Mouse (Mus musculus) ES-CJ7 (cell line): ENCODE data around the gene Ttc33.

Source experiments
- DNase-seq: peaks from one replicate; pipeline ENCODE4 v3.0.0; 2011; ENCODE audit warnings: low read depth, low spot score

Gene Ttc33

GRCm38 (mm10) chr15:5185366-5186292 lies at the start of gene Ttc33:
Gene Ttc33 (plus strand): TSS chr15:5185525.
- peak; percentile 80 for DNase-seq

GRCm38 (mm10) chr15:5138021-5138856 lies 47.1 kb upstream of the Ttc33 start:
- no peak for DNase-seq

- no peak for DNase-seq
Observed at GRCm38 (mm10) chr15:5139366-5139765, 46.0 kb upstream of the Ttc33 start.

GRCm38 (mm10) chr15:5139863-5140262 lies 45.5 kb upstream of the Ttc33 start:
- DNase-seq: no peak

DNA sequence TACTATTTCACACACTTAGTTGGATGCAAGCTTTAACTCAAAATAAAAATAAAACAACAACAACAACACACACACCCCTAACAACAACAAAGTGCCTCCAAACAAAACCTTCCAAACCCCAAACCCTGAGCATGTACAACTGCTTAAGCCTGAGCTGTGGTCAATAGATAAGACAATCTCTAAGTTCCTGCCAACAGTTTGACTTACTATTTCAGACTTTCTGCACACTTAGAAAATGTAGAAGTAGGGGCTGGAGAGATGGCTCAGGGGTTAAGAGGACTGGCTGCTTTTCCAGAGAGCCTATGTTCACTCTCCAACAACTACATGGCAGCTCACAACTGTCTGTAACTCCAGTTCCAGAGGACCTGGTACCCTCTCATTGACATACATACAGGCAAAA lies 45.0 kb upstream of the Ttc33 start:
- no peak for DNase-seq

DNA sequence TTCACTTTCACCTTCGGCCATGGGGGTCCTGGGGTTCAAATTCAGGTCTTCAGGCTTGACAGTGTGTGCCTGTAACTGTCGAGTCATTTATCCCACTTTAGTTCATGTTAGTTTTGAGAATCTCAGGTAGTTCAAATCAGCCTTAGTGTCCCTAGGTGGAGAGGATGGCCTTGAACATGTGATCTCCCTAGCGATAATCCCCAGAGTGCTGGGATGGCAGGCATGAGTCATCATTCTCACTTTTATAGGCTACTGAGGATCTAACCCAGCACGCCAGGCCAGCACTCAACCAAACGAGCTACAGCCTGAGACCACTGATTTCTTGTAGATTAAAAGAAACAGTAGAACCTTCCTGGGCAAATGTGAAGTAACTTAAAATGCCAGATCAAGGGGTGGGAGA lies 43.3 kb upstream of the Ttc33 start:
- no peak for DNase-seq

- DNase-seq: no peak
Observed at GRCm38 (mm10) chr15:5142714-5143113, 42.6 kb upstream of the Ttc33 start.

GRCm38 (mm10) chr15:5143361-5144020 lies 41.8 kb upstream of the Ttc33 start, which contains the start of gene Prkaa1:
Gene Prkaa1 (plus strand): TSS chr15:5143861.
- DNase-seq: peak; percentile 61

- peak; percentile 63 for DNase-seq
Observed at GRCm38 (mm10) chr15:5144021-5144778, 41.1 kb upstream of the Ttc33 start.

GRCm38 (mm10) chr15:5145196-5145945 lies 40.0 kb upstream of the Ttc33 start:
- DNase-seq: no peak

- DNase-seq: no peak
Observed at GRCm38 (mm10) chr15:5149187-5149586, 36.1 kb upstream of the Ttc33 start.

GRCm38 (mm10) chr15:5152171-5152570 lies 33.2 kb upstream of the Ttc33 start:
- peak; percentile 63 for DNase-seq

GRCm38 (mm10) chr15:5154621-5155020 lies 30.7 kb upstream of the Ttc33 start:
- DNase-seq: no peak

DNA sequence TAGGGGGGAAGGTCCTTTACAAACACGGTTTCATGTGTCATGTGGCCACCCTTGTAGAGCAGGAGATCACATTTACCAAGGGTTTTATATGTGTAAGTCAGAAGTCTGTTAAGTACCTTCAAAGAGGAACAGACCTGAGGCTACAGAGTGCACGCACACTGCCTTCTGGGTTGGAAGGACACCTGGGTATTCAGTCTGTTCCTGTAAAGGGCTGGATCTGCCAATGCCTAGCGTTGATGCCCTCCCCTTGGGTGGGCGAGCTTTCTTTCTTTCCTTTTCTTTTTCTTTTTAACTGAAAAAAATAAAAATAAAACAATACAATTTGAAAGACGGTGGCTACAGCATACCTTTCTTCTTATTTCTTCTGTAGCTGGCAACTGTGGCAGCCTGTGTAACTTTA lies 30.2 kb upstream of the Ttc33 start:
- DNase-seq: no peak

- no peak for DNase-seq
Observed at GRCm38 (mm10) chr15:5156355-5156754, 29.0 kb upstream of the Ttc33 start.

DNA sequence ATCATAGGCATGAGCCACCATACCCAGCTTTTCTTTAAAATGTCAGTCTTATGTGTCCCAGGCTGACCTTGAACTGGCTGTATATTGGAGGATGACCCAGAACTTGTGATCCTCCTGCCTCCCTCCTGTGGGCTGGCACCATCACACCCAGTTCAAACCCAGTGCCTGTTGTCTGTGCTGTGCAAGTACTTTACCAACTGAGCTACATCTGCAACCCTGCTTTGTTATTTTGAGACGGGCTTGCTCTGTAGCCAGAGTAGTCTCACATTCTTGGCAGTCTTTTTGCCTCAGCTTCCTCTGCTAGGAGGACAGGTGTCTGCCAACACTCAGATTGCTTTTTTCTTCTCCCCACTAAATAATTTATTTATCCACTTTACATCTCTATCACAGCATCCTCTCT lies 27.9 kb upstream of the Ttc33 start:
- DNase-seq: peak; percentile 32

DNA sequence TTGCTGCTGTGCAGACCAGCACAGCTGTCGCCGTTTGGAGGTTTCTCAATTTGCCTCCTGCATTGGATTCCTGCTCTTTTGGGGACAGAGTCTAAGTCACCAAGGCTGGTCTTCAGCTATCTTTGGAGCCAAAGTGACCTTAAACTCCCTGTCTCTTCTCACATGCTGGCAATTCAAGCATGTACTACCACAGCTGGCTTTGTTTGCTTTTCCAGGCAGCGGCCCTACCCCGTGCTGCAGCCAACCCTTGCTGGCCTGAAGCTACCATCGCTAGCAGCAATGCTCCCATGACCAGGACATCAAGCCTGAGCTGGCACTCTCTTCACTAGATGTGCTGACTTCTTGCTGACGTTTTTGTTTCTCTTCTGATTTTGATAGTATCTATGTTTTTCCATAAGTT lies 26.5 kb upstream of the Ttc33 start:
- no peak for DNase-seq

- DNase-seq: no peak
Observed at GRCm38 (mm10) chr15:5165121-5165773, 20.1 kb upstream of the Ttc33 start.

DNA sequence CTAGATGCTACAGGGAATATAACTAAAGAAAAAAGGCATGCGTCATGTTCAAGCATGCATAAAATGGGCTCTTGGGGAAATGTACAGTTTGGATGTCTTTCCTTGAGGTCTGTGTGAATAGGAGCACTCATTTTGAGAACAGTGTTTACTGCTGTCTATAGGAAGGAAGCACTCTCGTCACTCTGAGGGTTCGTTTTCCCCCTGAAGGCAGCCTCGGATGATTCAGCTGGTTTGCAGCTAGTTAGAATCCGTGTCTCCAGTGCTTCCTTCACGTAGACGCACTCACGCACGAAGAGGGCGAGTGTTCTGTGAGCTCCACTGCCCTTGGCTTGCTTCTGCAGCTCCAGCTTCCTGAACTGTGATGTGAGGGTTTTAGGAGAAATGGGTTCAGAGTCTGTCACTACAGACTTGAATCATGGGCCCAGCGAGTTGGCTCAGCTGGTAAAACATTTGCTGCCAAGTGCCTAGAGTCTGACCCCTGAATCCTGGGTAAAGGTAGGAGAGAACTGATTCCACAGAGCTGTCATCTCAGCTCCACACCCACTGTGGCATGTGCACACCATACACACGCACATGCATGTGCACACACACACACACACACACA lies 12.0 kb upstream of the Ttc33 start:
- DNase-seq: no peak
